Mouse (Mus musculus): ENCODE results near the gene Adh6a. TPM values are rescaled to one million over a fixed set of nuclear protein-coding genes. Genes with fewer than 3 reads are reported as not detected.

Adh6a gene
- not detected for total RNA-seq (2021)
- long read RNA-seq, experiment 1: 0 reads
- long read RNA-seq, experiment 2: 0 reads

DNA sequence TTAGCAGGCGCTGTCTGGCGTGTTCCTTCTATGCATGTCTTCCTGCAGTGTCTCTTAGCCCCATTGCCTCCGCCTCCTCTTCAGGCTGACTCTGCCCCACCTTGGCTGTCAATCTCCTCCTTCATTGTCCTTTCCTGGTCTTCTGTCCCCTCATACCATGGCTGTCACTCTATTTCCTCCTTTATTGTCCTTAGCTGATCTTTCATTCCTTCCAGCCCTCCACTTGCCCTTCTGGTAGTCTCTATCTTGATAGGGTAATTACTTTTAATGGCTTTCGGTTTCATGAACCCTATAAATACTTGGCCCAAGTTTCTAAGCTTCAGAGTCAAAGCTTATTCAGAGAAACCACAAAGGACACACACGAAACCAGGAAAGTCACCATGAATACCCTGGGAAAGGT is at the start of gene Adh6a:
TSS of gene Adh6a (plus strand) at position 322 of the 400 bp plus-strand sequence.
- DNase-seq (ENCODE audit: low spot score in 2 of 2): no peak

- no peak for DNase-seq (ENCODE audit: low spot score in 2 of 2)
These were observed 48.4 kb upstream of the Adh6a start for GRCm38 (mm10) chr3:138264648-138265047.

DNA sequence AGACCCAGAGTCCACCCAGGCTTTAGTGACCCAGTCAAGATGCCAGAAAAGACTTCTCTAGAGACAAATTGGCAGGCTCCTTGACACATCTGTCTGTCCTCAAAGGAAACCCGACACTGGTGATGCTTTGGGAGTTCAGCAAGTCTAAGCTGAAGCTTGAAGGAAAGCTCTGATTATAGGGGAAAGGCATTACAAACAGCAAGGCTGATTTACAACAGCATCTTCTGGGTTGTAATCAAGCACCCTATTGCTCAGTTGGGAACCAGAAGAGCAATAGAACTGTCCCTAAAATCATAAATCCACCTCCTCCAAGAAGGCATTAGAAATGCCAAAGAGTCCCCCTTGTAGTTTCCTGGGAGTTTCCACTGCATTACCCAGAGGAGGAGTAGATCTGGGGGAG is 42.6 kb upstream of the Adh6a start:
- no peak for DNase-seq (ENCODE audit: low spot score in 2 of 2)

DNA sequence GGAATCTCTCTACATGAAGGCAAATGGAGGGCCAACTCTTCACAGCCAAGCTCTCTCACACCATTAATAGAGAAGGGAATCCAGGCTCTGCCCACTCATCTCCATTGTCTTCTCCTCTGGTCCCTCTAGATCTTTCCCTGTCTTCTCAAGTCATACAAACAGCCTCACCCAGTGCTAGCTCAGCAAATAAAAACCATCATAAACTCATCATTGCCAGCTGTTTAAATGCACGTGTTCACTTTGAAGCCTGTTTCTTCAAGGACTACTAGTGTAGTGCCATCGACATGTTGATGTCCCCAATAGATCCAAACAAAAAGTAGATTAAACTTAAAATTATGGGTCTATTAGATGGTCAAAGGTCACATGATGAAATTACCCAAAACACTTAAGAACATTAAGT is 41.8 kb upstream of the Adh6a start:
- DNase-seq (ENCODE audit: low spot score in 2 of 2): no peak

GRCm38 (mm10) chr3:138273080-138273479 is 40.0 kb upstream of the Adh6a start:
- DNase-seq (ENCODE audit: low spot score in 2 of 2): no peak

GRCm38 (mm10) chr3:138275100-138275499 is 38.0 kb upstream of the Adh6a start:
- no peak for DNase-seq (ENCODE audit: low spot score in 2 of 2)

GRCm38 (mm10) chr3:138282556-138282955 is 30.5 kb upstream of the Adh6a start:
- DNase-seq (ENCODE audit: low spot score in 2 of 2): no peak

DNA sequence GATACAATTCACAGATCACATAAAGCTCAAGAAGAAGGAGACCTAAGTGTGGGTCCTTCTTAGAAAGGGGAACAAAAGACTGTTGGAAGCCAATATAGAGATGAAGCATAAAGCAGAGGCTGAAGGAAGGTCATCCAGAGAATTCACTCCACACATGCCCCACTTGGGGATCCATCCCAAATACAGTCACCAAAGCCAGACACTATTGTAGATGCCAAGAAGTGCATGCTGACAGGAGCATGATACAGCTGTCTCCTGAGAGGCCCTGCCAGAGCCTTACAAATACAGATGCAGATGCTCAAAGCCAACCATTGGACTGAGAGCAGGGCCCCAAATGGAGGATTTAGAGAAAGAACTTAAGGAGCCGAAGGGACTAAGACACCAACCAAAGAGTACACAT is 29.3 kb upstream of the Adh6a start:
- DNase-seq (ENCODE audit: low spot score in 2 of 2): no peak

- no peak for DNase-seq (ENCODE audit: low spot score in 2 of 2)
These were observed 27.1 kb upstream of the Adh6a start for GRCm38 (mm10) chr3:138285986-138286385.

GRCm38 (mm10) chr3:138287686-138288085 is 25.4 kb upstream of the Adh6a start:
- no peak for DNase-seq (ENCODE audit: low spot score in 2 of 2)

DNA sequence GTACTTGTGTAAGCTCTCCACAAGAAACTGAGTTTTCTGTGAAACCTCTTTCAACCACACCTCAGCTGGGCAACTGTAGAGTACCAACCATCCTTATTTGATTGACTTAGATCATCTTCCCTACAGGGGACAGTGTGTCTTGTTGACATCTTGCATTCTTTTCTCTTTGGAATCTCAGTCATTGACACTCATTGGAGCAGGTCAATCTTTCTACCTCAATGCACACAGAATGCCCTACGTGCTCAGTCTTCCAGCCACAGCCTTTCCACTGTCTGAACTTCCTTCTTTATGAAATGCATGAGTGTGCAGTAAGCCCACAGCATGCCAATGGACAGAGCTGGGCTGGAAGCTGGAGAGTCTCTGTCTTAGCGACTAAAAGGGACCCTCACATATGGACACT is 22.4 kb upstream of the Adh6a start:
- no peak for DNase-seq (ENCODE audit: low spot score in 2 of 2)

GRCm38 (mm10) chr3:138291529-138292117 is 21.5 kb upstream of the Adh6a start:
- no peak for DNase-seq (ENCODE audit: low spot score in 2 of 2)

DNA sequence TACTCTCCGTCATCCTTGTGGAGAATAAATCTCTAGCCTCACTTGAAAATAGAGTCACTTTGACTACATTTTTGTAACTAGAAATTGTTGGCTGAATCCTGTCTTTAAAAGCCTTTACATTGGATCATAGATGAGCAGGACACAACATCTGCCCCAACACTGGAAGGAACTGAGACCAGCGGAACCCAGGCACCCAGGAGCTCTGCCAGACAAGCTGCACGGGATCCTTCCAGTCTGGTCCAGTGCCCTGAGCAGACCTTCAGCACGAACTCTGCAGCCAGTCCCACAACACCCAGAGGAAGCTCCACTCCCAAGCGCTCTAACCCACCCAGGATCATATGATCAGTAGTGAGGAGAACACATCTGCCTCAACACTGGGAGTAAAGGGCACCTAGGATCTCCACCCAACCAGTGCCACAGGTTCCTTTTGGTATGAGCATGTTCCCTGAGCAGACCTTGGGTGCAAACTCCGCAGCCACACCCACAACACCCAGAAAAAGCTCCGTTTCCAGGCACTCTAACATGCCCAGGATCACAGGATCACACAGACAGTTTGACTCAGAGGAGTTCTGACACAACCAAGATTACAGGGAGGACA is 19.7 kb upstream of the Adh6a start:
- DNase-seq (ENCODE audit: low spot score in 2 of 2): no peak

GRCm38 (mm10) chr3:138300130-138300529 is 13.0 kb upstream of the Adh6a start:
- DNase-seq (ENCODE audit: low spot score in 2 of 2): no peak

- DNase-seq (ENCODE audit: low spot score in 2 of 2): no peak
These were observed 10.4 kb upstream of the Adh6a start for GRCm38 (mm10) chr3:138302676-138303075.

DNA sequence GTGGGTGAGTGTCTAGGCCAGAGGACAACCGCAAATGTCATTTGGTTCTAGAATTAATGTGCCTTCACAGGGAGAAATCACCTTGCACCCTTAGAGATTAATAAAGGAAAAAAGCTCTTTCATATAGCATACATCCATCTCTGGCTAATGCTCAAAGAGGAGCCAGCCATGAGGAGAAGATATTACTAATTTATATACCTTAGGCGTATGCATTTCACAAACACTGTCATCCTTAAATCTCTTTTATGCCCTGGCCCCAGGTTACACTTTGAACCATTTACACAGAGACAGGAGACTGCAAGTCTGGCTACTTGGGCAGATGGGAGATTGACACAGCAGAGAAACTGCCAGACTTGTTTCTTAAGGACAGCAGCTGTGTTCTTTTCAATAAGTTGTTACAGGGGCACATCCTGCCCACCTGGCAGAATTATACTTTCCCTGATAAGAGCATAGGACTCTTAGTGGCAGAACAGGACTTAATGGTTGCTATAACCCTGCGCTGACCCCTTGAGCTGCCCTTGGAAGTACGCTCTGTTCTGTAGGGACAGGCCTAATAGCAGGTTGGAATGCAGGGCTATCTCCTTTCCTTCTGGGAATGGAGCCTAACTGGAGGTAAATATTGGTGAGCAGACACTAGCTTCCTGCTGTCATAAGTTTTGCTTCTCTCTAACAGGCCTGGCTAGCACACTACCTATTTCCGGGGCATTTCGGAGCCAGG is 9.2 kb upstream of the Adh6a start:
- DNase-seq (ENCODE audit: low spot score in 2 of 2): no peak

- DNase-seq (ENCODE audit: low spot score in 2 of 2): no peak
These were observed 8.6 kb upstream of the Adh6a start for GRCm38 (mm10) chr3:138304489-138304871.

DNA sequence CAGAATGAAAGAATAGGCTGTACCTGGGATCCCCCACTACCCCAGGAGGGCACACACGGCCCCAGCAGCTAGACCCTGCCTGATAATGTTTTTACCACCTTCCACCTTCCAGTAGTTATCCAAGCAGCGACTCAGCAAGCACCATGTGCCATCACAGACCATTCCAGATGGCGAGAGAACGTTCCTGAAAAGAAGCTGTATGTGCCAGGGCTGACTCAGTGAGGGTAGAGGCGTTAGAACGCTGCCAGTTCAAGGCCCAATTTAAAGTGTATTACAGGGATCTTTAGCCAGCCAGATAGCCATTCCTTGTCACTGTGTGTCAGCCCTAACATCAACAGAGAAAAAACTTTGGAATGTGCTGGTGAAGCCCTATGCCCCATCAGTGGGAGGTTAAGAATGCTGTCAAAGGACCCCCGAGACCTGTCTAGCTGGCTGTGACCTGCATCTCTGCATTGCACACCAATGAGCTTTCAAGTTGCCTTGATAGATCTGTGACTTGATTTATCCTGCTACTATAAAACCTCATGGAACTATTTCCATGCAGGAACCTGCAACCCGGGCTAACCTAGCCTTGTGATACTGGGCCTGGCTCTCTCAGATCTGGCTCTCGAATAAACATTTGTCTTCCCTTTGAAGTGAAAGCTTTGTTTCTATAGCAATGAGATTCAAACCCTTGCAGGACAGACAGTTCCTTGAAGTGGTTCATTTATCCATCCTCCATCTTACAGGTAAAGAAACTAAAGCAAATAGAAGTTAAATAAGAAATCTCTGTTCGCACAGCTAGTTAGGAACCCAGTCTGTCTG is 7.4 kb upstream of the Adh6a start:
- DNase-seq (ENCODE audit: low spot score in 2 of 2): no peak

DNA sequence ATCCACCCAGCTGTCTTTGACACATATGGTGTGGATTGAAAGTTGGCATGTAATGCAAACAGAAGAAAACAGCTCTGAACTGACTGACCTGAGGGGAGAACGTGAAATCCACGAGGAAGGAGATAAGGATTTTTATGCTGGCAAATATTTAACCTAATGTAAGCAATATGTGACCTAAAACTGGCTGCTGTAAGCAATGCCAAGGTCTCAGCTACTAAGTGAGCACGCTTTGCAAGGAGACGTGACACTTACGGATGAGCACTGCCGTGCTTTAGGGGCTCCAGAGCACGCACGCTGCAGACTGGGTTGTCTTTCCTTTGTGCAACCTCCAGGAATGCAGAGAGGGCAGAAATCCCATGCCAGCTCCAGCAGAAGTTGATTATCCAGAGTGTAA is 6.8 kb upstream of the Adh6a start:
- DNase-seq (ENCODE audit: low spot score in 2 of 2): no peak

- no peak for DNase-seq (ENCODE audit: low spot score in 2 of 2)
These were observed 3.2 kb upstream of the Adh6a start for GRCm38 (mm10) chr3:138309910-138310309.

DNA sequence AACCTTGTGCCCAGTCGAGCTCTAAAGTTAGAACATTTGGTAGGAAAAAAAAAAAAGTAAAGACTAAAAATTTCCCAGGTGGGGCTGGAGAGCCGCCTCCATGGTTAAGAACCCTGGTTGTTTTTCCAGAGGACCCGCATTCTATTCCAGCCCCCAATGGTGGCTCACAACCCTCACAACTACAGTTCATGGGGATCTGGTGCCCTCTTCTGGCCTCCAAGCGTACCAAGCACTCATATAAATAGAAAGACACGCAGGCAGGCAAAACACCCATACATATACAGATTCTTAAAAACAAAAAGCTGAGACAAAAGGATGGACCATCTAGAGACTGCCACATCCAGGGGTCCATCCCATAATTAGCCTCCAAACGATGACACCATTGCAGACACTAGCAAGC is 2.1 kb upstream of the Adh6a start:
- DNase-seq (ENCODE audit: low spot score in 2 of 2): no peak

DNA sequence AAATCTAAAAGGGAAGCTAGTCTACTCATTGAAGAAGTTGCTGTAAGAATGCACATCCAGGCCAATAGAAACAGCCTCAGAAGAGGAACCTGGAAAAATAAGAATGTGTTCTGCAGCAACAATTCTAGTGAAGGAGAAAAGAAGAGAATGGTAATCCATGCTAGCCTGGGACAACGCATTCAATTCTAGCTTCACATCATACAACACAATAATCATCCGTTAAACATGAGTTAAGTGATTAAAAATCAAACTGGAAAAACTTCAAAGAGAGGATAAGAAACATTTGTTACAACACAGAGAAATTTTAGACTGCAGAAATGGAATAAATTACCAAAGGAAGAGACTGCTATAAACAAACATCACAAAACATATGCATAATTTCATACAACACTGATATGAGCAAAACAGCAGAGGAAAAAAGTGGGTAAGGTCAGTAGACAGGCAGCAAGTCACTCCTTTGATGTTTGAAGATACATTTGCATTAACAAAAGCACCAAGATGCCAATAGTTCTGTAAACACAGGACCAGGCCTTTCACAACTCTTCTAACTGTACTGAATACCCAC is 3.9 kb downstream of the Adh6a start:
- no peak for DNase-seq (ENCODE audit: low spot score in 2 of 2)
